Mouse (Mus musculus) lung, embryonic 16.5 days (tissue): ENCODE measurements at regions not wholly inside any gene's neighbourhood (a gene's known extent, or its start where the extent isn't known, plus 50 kb on each side); places are given as distances from the start of the nearest gene placed in this dataset.

Experiments used
- ATAC-seq: fragments of 200-750 bp; cut with Nextera tagmentation; 2 replicates; pipeline ENCODE4 v1.8.0; 2017; ENCODE audit warnings: low read depth, mild to moderate bottlenecking, moderate library complexity
- H3K27ac ChIP-seq: fragments of 300-500 bp; sonication (generic); 2 replicates; pipeline ENCODE4 v1.5.1; 2014; ENCODE audit warnings: mild to moderate bottlenecking, control low read depth, low read length
- H3K27me3 ChIP-seq: fragments of 300-500 bp; sonication (generic); 2 replicates; pipeline ENCODE4 v1.6.1; 2014; ENCODE audit warnings: low read depth, low read length, mixed read lengths; ENCODE audit not compliant: control insufficient read depth, insufficient read depth
- H3K36me3 ChIP-seq: fragments of 300-500 bp; sonication (generic); 2 replicates; pipeline ENCODE4 v1.6.1; 2014; ENCODE audit warnings: low read length; ENCODE audit not compliant: control insufficient read depth, insufficient read depth
- H3K4me1 ChIP-seq: fragments of 300-500 bp; sonication (generic); replicated peaks from 2 replicates; pipeline ENCODE4 v1.6.1; 2014; ENCODE audit warnings: low read length, mixed read lengths; ENCODE audit not compliant: control insufficient read depth, insufficient read depth
- H3K4me2 ChIP-seq: fragments of 300-500 bp; sonication (generic); 2 replicates; pipeline ENCODE4 v1.6.1; 2014; ENCODE audit warnings: low read depth, low read length, control low read depth
- H3K4me3 ChIP-seq: fragments of 300-500 bp; sonication (generic); 2 replicates; pipeline ENCODE4 v1.5.1; 2014; ENCODE audit warnings: mild to moderate bottlenecking, low read length, control low read depth
- H3K9ac ChIP-seq: fragments of 300-500 bp; sonication (generic); 2 replicates; pipeline ENCODE4 v1.6.1; 2014; ENCODE audit warnings: low read length, control low read depth
- H3K9me3 ChIP-seq: fragments of 300-500 bp; sonication (generic); 2 replicates; pipeline ENCODE4 v1.6.1; 2016; ENCODE audit warnings: low read length; ENCODE audit not compliant: control insufficient read depth
- WGBS: fragments of 180-500 bp; shearing (Covaris S2); extraction: QIAGEN DNeasy Blood & Tissue Kit; methylation state at CpG from one replicate; pipeline ENCODE4 v1.1.7; 2014; 5-methylcytosine and 5-hydroxymethylcytosine counted together

- peak; percentile 93 for ATAC-seq
- Histone ChIP-seq H3K4me2 (no peak overlapping the region), H3K27ac (peak overlapping the region; percentile 39; the same call in 1 of the 2 replicates)
Measured at GRCm38 (mm10) chr14:110565783-110566445, 189.0 kb downstream of the Slitrk6 start.

GRCm38 (mm10) chr14:110564621-110565020 is 190.3 kb downstream of the Slitrk6 start:
- Histone ChIP-seq H3K27me3 (no peaks in the 10 kb centered on the region), H3K4me2 (no peak overlapping the region), H3K27ac (no peak overlapping the region), H3K4me1 (no peaks in the 10 kb centered on the region), H3K36me3 (no peaks in the 10 kb centered on the region), H3K9ac (no peak overlapping the region), H3K9me3 (no peaks in the 10 kb centered on the region), H3K4me3 (no peak overlapping the region)
- no peak for ATAC-seq
- 77% methylated on average over 2 of the region's 2 CpGs for WGBS

More at GRCm38 (mm10) chr14:110565783-110566445, 189.0 kb downstream of the Slitrk6 start:
- Histone ChIP-seq H3K4me3 (no peak overlapping the region), H3K27me3 (no peaks in the 10 kb centered on the region), H3K36me3 (no peaks in the 10 kb centered on the region), H3K4me1 (no peaks in the 10 kb centered on the region), H3K9me3 (no peaks in the 10 kb centered on the region), H3K9ac (no peak overlapping the region)
- WGBS: 40% methylated on average over 7 of the region's 7 CpGs

GRCm38 (mm10) chr14:110545265-110545664 is 209.7 kb downstream of the Slitrk6 start:
- Histone ChIP-seq H3K4me1 (no peaks in the 10 kb centered on the region), H3K27ac (no peak overlapping the region), H3K9ac (no peak overlapping the region), H3K27me3 (no peaks in the 10 kb centered on the region), H3K36me3 (no peaks in the 10 kb centered on the region), H3K4me2 (no peak overlapping the region), H3K9me3 (no peaks in the 10 kb centered on the region), H3K4me3 (no peak overlapping the region)
- WGBS: 18% methylated on average over 7 of the region's 7 CpGs
- peak; percentile 64 for ATAC-seq

- Histone ChIP-seq H3K27ac (no peak overlapping the region), H3K36me3 (no peaks in the 10 kb centered on the region), H3K9me3 (no peaks in the 10 kb centered on the region), H3K27me3 (no peaks in the 10 kb centered on the region), H3K9ac (no peak overlapping the region), H3K4me2 (no peak overlapping the region), H3K4me3 (no peak overlapping the region), H3K4me1 (no peaks in the 10 kb centered on the region)
- WGBS: 37% methylated on average over 4 of the region's 4 CpGs
- peak; percentile 88 for ATAC-seq
Measured at GRCm38 (mm10) chr14:110543303-110544134, 211.4 kb downstream of the Slitrk6 start.

GRCm38 (mm10) chr14:110527306-110527705 is 227.6 kb downstream of the Slitrk6 start:
- H3K36me3 ChIP-seq: no peaks in the 10 kb centered on the region
- no peaks in the 10 kb centered on the region for H3K4me1 ChIP-seq
- H3K9me3 ChIP-seq: no peaks in the 10 kb centered on the region
- 72% methylated on average over 3 of the region's 3 CpGs for WGBS
- no peak overlapping the region for H3K27ac ChIP-seq
- H3K4me3 ChIP-seq: no peak overlapping the region
- H3K9ac ChIP-seq: no peak overlapping the region
- no peak overlapping the region for H3K4me2 ChIP-seq
- no peak for ATAC-seq
- no peaks in the 10 kb centered on the region for H3K27me3 ChIP-seq

GRCm38 (mm10) chr14:110485057-110485456 is 269.9 kb downstream of the Slitrk6 start:
- Histone ChIP-seq H3K9me3 (no peaks in the 10 kb centered on the region), H3K9ac (no peak overlapping the region), H3K36me3 (no peaks in the 10 kb centered on the region), H3K27ac (no peak overlapping the region), H3K27me3 (no peaks in the 10 kb centered on the region), H3K4me2 (no peak overlapping the region), H3K4me1 (no peaks in the 10 kb centered on the region), H3K4me3 (no peak overlapping the region)
- 41% methylated on average over 3 of the region's 3 CpGs for WGBS
- ATAC-seq: peak; percentile 59

- no peak overlapping the region for H3K27ac ChIP-seq
- H3K4me2 ChIP-seq: no peak overlapping the region
- no peak overlapping the region for H3K4me3 ChIP-seq
- no peaks in the 10 kb centered on the region for H3K27me3 ChIP-seq
- no peaks in the 10 kb centered on the region for H3K36me3 ChIP-seq
- WGBS: 43% methylated on average over 3 of the region's 3 CpGs
- no peak overlapping the region for H3K9ac ChIP-seq
- no peaks in the 10 kb centered on the region for H3K9me3 ChIP-seq
- ATAC-seq: peak; percentile 62
- H3K4me1 ChIP-seq: no peaks in the 10 kb centered on the region
Measured at GRCm38 (mm10) chr14:110472743-110473142, 282.2 kb downstream of the Slitrk6 start.

- WGBS: 44% methylated on average over 3 of the region's 3 CpGs
- H3K27ac ChIP-seq: no peak overlapping the region
- no peak overlapping the region for H3K4me3 ChIP-seq
- peak; percentile 43 for ATAC-seq
- H3K36me3 ChIP-seq: no peaks in the 10 kb centered on the region
- H3K4me2 ChIP-seq: no peak overlapping the region
- H3K27me3 ChIP-seq: no peaks in the 10 kb centered on the region
- H3K4me1 ChIP-seq: no peaks in the 10 kb centered on the region
- no peaks in the 10 kb centered on the region for H3K9me3 ChIP-seq
- no peak overlapping the region for H3K9ac ChIP-seq
Measured at GRCm38 (mm10) chr14:110472176-110472575, 282.8 kb downstream of the Slitrk6 start.

GRCm38 (mm10) chr14:110470714-110471113 is 284.2 kb downstream of the Slitrk6 start:
- 97% methylated on average over 1 of the region's 1 CpGs for WGBS
- ATAC-seq: no peak
- no peak overlapping the region for H3K9ac ChIP-seq
- no peaks in the 10 kb centered on the region for H3K4me1 ChIP-seq
- no peak overlapping the region for H3K27ac ChIP-seq
- H3K4me2 ChIP-seq: no peak overlapping the region
- H3K9me3 ChIP-seq: no peaks in the 10 kb centered on the region
- no peak overlapping the region for H3K4me3 ChIP-seq
- H3K27me3 ChIP-seq: no peaks in the 10 kb centered on the region
- no peaks in the 10 kb centered on the region for H3K36me3 ChIP-seq
